Mouse (Mus musculus) embryo, embryonic 9.5 days (tissue): ENCODE data around the gene Faf1.

Experiments
- DNase-seq: peaks from one replicate; pipeline ENCODE4 v3.0.0-alpha.2; 2017; ENCODE audit errors: extremely low spot score

Faf1 gene

DNA sequence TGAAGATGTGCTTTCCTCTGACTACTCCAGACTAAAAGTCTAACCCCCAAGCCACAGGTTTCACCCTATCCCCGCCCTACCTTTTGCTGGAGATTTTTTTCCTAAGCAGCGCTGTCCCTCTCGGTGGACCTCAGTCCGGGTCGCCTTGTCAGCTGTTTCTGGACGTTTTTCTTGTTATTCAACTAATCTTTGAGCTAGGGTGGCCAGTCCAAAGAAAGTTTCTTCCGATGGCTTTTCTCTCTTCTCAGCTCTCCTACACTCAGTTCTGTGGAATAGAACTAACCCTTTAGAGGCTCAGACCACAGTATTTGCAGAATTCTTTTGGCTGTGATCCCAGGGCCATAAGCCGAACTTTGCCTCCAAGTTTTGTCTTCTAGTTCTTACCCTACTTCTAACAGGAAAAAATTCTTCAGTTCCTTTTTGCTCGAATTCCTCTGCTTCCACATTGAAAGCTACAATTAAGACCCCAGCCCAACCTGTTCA, 302.5 kb downstream of the Faf1 start:
- peak; percentile 12 for DNase-seq

- DNase-seq = peak; percentile 61
These were observed 303.3 kb downstream of the Faf1 start for GRCm38 (mm10) chr4:109979461-109980320.

DNA sequence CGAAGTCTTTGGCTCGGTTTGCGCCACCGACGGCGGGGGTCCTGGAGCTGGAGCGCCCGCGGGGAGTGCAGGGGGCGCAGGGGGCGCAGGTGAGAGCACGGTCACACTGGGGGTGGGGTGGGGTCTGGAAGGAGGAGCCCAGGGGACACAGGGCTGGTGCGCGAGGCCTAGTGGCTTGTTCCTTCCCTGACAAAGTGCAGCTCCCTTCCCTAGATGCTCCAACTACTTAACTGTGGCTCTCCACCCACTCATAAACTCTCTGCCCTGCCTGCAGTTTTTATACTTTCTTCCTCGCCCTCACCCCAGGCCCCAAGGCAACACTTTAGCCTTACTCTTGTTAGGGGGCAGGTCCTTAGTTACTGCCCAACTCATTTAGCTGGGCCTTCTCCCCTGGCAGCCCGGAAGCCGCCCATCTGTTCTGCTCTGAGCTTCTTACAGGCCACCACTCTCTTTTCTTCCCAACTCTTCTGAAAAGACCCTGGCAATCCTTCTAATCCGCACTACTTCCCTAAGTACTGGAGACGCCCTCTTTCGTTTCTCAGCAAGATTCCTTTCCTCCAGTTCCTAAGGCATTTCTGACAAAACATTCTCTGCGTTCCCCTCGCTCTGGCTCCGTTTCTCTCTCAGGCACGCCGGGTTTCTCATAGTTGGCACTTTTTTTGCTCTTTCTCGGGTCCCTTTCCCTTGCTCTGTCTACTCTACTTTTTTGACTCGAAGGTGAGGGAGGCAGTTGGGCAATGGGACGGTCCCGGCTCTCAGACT, 304.1 kb downstream of the Faf1 start:
- DNase-seq = no peak

DNA sequence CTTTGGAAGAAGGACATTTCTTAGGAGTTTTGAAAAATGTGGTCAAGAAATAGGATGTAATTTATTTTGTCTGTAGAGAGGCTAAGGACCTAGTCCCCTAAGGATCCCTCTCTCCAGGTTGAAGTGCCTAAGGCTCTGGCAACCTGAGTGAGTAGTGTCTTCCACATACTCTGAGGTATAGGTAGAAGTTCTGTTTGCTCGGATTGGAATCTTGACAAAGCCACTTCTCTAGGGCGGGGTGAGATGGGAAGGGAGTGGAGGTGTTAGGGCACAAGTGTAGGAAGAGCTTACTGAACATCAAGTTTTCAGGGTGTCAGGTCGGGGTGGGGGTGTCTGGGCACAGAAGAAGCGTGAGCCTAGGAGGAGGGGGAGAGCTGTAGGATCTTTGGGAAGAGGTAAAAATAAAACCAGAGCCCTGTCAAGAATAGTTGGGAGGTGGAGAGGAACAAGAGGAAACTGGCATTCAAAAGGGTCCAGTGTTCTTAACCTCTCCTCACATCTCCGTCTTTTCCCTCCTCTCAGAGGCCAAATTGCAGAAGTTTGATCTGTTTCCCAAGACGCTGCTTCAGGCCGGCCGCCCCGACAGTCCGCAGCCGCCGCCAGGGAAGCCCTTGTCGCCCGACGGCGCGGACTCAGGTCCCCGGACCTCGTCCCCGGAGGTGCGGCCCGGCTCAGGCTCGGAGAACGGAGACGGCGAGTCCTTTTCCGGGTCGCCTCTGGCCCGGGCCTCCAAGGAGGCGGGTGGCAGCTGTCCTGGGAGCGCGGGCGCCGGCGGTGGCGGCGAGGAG, 304.9 kb downstream of the Faf1 start:
- DNase-seq = peak; percentile 40

DNA sequence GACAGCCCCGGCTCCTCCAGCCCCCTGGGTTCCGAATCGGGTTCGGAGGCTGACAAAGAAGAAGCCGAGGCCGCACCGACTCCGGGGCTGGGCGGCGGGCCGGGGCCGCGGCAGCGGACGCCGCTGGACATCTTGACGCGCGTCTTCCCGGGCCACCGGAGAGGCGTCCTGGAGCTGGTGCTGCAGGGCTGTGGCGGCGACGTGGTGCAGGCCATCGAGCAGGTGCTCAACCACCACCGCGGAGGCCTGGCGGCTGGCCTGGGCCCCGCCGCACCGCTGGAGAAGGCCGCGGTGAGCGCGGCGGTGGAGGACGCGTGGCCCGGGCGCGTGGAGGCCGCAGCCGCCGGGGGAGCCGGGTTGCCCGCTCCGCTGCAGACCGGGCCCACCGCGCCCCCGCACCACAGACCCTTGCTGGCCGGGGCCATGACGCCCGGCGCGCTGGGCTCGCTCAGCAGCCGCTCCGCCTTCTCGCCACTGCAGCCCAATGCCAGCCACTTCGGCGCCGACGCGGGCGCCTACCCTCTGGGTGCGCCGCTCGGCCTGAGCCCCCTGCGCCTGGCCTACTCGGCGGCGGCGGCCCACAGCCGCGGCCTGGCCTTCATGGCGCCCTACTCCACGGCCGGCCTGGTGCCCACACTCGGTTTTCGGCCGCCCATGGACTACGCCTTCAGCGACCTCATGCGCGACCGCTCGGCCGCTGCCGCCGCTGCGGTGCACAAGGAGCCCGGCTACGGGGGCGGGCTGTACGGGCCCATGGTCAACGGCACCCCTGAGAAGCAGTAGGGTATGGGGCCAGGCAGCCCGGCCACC, 305.7 kb downstream of the Faf1 start:
- DNase-seq = peak; percentile 48

DNA sequence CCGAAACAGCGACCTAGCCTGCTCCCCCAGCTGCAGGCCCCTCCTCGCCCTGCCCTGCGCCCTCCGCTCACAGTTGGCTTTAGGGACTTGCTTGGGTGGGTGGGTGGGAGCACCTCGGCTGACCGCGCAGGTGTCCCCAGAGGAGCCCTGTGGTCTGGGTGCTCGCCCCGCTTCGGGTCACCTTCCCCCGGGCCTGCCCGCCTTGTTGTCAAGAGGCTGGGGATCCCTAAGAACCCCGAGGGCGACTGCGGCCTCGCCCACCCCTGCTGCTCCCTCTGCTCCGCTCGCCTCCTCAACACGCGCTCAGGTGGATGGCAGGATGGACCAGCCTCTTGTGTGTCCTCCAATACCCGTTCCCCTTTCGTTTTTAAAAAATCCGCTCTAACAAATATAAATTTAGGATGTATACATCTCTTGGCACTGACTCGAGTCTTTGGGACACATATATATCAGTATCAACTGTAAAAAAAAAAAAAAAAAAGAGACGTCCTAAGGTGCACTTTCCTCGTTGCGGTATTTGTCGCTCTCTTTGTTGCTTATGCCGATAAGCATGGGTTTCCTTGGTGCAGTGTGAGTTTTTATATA, 306.4 kb downstream of the Faf1 start:
- peak; percentile 37 for DNase-seq

DNA sequence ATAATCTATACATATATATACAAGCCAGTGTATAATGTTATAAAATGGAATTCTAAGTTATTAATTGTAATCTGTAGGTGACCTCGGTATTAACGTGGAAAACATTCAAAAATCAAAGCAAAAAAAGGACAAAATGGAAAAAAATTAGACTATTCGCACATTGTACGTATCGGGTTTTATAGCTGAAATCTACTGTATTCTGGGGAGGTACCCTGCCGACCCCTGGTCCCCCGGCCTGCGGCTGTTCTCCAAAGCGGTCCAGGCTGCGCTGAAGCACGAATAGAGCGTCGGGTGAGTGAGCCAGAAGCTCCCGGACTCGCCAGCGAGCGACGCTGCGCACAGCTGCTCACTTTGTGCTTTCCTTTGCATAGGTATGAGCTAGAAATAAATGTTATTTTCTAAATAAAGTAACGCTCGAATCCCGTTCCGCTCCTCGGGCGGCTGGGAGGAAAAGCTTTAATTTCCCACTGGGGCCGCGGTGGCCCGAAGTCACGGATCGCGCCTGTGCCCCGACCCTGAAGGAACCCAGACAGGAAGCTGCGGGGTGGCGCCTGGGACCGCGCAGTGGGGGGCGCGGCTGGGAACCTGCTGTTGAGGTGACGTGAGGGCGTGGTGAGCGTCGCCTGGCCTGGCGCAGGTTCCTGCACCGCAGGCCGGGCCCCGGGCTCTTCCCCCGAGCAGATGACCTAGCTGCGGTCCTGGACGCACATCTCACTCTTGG, 307.1 kb downstream of the Faf1 start:
- DNase-seq = no peak

DNA sequence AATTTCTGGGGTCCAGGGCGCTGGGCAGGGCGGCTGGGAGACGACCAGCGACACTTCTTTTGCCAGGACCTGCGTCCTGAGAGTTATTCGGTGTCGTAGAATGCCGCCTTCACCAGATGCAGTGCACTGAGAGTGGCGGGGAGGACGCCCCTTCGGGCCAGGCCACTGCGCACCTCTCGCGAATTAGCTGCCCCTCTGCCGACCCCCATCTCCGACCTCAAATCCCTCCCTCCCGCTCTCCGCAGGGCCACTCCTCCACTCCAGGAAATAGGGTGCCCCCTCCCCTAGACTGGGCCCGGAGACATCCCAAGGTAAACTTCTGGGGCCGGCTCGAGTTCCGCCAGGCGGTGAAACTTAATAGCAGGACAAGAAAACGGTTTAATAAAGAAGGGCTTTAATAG, 307.6 kb downstream of the Faf1 start:
- peak; percentile 46 for DNase-seq

- DNase-seq = peak; percentile 30
These were observed 308.4 kb downstream of the Faf1 start for GRCm38 (mm10) chr4:109984496-109985423.

- no peak for DNase-seq
These were observed 309.2 kb downstream of the Faf1 start for GRCm38 (mm10) chr4:109985424-109986172.

- DNase-seq = peak; percentile 20
These were observed 309.9 kb downstream of the Faf1 start for GRCm38 (mm10) chr4:109986301-109986700.

DNA sequence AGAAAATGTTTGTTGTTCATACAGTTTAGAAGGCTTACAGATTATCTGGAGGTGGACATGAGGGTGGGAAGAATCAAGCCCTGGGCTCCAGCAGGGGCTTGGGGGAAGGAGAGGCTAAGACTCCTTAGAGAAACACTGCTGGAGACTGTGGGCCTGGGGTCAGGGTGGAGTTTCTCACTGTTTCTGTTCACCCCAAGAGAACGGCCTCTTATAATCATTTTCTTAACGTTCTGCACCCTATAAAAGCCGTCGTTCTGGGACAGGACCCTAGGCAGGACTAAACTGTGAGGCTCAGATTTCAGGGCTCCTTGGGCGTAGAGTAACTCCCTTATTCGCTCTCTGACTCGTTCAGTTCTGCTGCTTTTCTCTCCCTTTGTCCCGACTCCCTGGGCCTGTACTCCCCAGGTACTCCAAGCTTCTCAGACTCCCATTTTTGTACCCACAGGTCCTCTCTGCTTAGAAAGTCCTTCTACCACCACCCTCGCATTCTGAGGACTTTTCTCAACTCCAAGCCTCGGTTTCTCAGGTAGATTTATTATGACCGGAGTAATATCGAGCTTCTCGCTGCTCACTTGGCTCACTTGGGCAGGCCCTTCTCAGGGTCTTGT, 310.5 kb downstream of the Faf1 start:
- peak; percentile 30 for DNase-seq

- peak; percentile 32 for DNase-seq
These were observed 311.4 kb downstream of the Faf1 start for GRCm38 (mm10) chr4:109987560-109988362.

GRCm38 (mm10) chr4:109988411-109988810, 312.0 kb downstream of the Faf1 start:
- DNase-seq = no peak

DNA sequence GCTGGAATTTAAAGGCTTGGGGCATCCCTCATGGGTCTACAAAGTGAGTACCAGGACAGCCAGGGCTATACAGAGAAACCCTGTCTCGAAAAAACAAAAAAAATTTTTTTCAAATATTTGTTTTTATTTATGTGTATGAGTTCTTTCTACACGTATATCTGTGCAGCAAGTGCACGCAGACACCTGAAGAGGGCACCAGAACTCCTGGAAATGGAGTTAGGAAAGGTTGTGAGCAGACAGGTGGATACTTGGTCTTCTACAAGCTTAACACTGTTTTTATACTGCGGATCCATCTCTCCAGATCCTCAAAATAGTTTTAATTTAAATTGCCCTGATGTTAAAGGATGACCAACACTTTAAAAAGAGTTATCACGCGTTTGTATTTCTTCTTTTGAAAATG, 312.8 kb downstream of the Faf1 start:
- DNase-seq = no peak

DNA sequence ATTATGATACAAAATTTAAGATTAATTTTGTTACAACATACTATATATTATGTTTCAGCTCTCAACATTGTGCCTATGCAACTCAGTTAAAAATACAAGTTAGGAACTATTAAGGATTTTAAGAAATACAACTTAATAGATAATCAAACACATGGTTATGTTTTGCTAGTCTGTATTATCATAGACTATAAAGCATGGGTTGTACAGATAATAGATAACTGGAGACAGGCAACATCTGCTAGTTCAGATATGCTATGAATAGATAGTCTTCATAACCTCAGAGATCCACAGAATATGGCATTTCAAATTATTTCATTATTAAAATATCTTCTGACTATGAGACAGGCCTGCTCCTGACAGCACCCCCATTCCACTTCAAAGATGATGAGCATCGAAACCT, 329.7 kb downstream of the Faf1 start:
- DNase-seq = no peak
